Mouse (Mus musculus) CH12.LX (cell line): ENCODE data around the gene Smpd3. TPM values are rescaled to one million over a fixed set of nuclear protein-coding genes. Genes with fewer than 3 reads are reported as not detected.
A peak's percentile ranks its signal among the peaks of the same experiment; 100 is the strongest.

Experiments used
- DNase-seq: peaks from one replicate; pipeline ENCODE4 v3.0.0-alpha.2; 2013; ENCODE audit errors: extremely low read depth
- H3K27ac ChIP-seq: 2 replicates; pipeline ENCODE4 v1.5.1; 2012; ENCODE audit warnings: low read depth, mild to moderate bottlenecking, control low read depth, moderate library complexity; ENCODE audit not compliant: insufficient read depth
- H3K27me3 ChIP-seq: replicated peaks from 2 replicates; pipeline ENCODE3; 2012; ENCODE audit warnings: inconsistent platforms
- H3K36me3 ChIP-seq, 2 experiments: replicated peaks in 1 of 2; 2 replicates each; pipeline versions ENCODE3 to v1.6.1; 2012; ENCODE audit warnings: inconsistent platforms in 1 of 2, low read length in 1 of 2, mild to moderate bottlenecking in 1 of 2, mixed read lengths in 1 of 2, moderate library complexity in 1 of 2; ENCODE audit not compliant: control insufficient read depth in 1 of 2, insufficient read depth in 1 of 2
- H3K4me1 ChIP-seq, 2 experiments: 2 replicates each; pipeline ENCODE4 v1.6.1; 2012; ENCODE audit warnings: inconsistent platforms in 1 of 2, moderate library complexity in 1 of 2; ENCODE audit not compliant: insufficient read depth in 2 of 2, control insufficient read depth in 1 of 2
- H3K4me2 ChIP-seq: 2 replicates; pipeline ENCODE4 v1.6.1; 2012; ENCODE audit warnings: low read depth, mild to moderate bottlenecking, control low read depth; ENCODE audit not compliant: poor library complexity, insufficient read depth, severe bottlenecking
- H3K4me3 ChIP-seq, 3 experiments: fragments of 150-350 bp in 1 of 3; sonication (generic) in 1 of 3; replicated peaks in 1 of 3; 2 replicates each; pipeline versions ENCODE3 to v1.5.1; 2011 to 2012; ENCODE audit warnings: low read depth in 2 of 3, low read length in 2 of 3, mild to moderate bottlenecking in 2 of 3, moderate library complexity in 2 of 3, control low read depth in 1 of 3, improper control_type of control experiment in 1 of 3, inconsistent platforms in 1 of 3, mixed read lengths in 1 of 3; ENCODE audit not compliant: poor library complexity in 1 of 3
- H3K79me2 ChIP-seq: replicated peaks from 2 replicates; pipeline ENCODE4 v1.6.1; 2012; ENCODE audit warnings: mild to moderate bottlenecking, moderate library complexity; ENCODE audit not compliant: control insufficient read depth, poor library complexity, insufficient read depth, severe bottlenecking; ENCODE audit errors: extremely low read depth
- H3K9ac ChIP-seq: 2 replicates; pipeline ENCODE4 v1.6.1; 2012; ENCODE audit warnings: low read depth, mild to moderate bottlenecking, control low read depth, moderate library complexity; ENCODE audit not compliant: insufficient read depth
- H3K9me3 ChIP-seq: replicated peaks from 2 replicates; pipeline ENCODE3; 2012; ENCODE audit warnings: low read length, inconsistent platforms, mixed read lengths
- BHLHE40 ChIP-seq: IDR thresholded peaks from 2 replicates; pipeline ENCODE4 v1.6.1; 2011; ENCODE audit warnings: mild to moderate bottlenecking, low read depth, low read length, improper control_type of control experiment
- CHD1 ChIP-seq: IDR thresholded peaks from 2 replicates; pipeline ENCODE4 v1.6.1; 2012; ENCODE audit warnings: low read depth, low read length, improper control_type of control experiment, inconsistent platforms
- CHD2 ChIP-seq: IDR thresholded peaks from 2 replicates; pipeline ENCODE4 v1.6.1; 2011; ENCODE audit warnings: low read length, improper control_type of control experiment
- E2F4 ChIP-seq: IDR thresholded peaks from 2 replicates; pipeline ENCODE4 v1.6.1; 2011; ENCODE audit warnings: low read depth, low read length, improper control_type of control experiment; ENCODE audit not compliant: insufficient replicate concordance
- EP300 ChIP-seq: IDR thresholded peaks from 2 replicates; pipeline ENCODE4 v1.6.1; 2011; ENCODE audit warnings: low read length, improper control_type of control experiment
- ETS1 ChIP-seq: conservative IDR thresholded peaks from 2 replicates; pipeline ENCODE4 v1.6.1; 2012; ENCODE audit warnings: low read depth, mild to moderate bottlenecking, inconsistent platforms, low read length, improper control_type of control experiment, moderate library complexity
- GABPA ChIP-seq: IDR thresholded peaks from 2 replicates; pipeline ENCODE4 v1.6.1; 2012; ENCODE audit warnings: low read depth, low read length, improper control_type of control experiment, inconsistent platforms; ENCODE audit not compliant: insufficient replicate concordance
- HCFC1 ChIP-seq: IDR thresholded peaks from 2 replicates; pipeline ENCODE4 v1.6.1; 2012; ENCODE audit warnings: low read depth, mild to moderate bottlenecking, inconsistent platforms, low read length, improper control_type of control experiment
- JUND ChIP-seq: conservative IDR thresholded peaks from 2 replicates; pipeline ENCODE4 v1.6.1; 2011; ENCODE audit warnings: low read depth, low read length, improper control_type of control experiment
- KAT2A ChIP-seq: IDR thresholded peaks from 2 replicates; pipeline ENCODE4 v1.6.1; 2012; ENCODE audit warnings: low read length, improper control_type of control experiment, inconsistent platforms; ENCODE audit not compliant: insufficient replicate concordance
- MAFK ChIP-seq: IDR thresholded peaks from 2 replicates; pipeline ENCODE4 v1.6.1; 2011; ENCODE audit warnings: low read length, improper control_type of control experiment; ENCODE audit not compliant: insufficient replicate concordance
- MAX ChIP-seq: IDR thresholded peaks from 2 replicates; pipeline ENCODE4 v1.6.1; 2011; ENCODE audit warnings: low read length, improper control_type of control experiment
- MAZ ChIP-seq: IDR thresholded peaks from 2 replicates; pipeline ENCODE4 v1.6.1; 2012; ENCODE audit warnings: low read depth, mild to moderate bottlenecking, inconsistent platforms, low read length, improper control_type of control experiment, moderate library complexity
- MXI1 ChIP-seq: IDR thresholded peaks from 2 replicates; pipeline ENCODE4 v1.6.1; 2011; ENCODE audit warnings: mild to moderate bottlenecking, low read depth, low read length, improper control_type of control experiment
- MYC ChIP-seq: IDR thresholded peaks from 2 replicates; pipeline ENCODE4 v1.6.1; 2011; ENCODE audit warnings: low read depth, mild to moderate bottlenecking, improper control_type of control experiment, low read length
- NELFE ChIP-seq: IDR thresholded peaks from 2 replicates; pipeline ENCODE4 v1.6.1; 2011; ENCODE audit warnings: low read depth, low read length, improper control_type of control experiment
- POLR2AphosphoS2 ChIP-seq: IDR thresholded peaks from 2 replicates; pipeline ENCODE4 v1.6.1; 2011; ENCODE audit warnings: low read depth, low read length, improper control_type of control experiment
- RAD21 ChIP-seq: IDR thresholded peaks from 2 replicates; pipeline ENCODE4 v1.6.1; 2011; ENCODE audit warnings: low read depth, mild to moderate bottlenecking, low read length, improper control_type of control experiment, moderate library complexity
- TCF12 ChIP-seq: IDR thresholded peaks from 2 replicates; pipeline ENCODE4 v1.6.1; 2014; ENCODE audit warnings: low read depth, mild to moderate bottlenecking, inconsistent platforms, low read length, improper control_type of control experiment
- UBTF ChIP-seq: IDR thresholded peaks from 2 replicates; pipeline ENCODE4 v1.6.1; 2012; ENCODE audit warnings: low read depth, mild to moderate bottlenecking, inconsistent platforms, low read length, improper control_type of control experiment, moderate library complexity
- USF1 ChIP-seq: IDR thresholded peaks from 2 replicates; pipeline ENCODE4 v1.6.1; 2014; ENCODE audit warnings: low read depth, mild to moderate bottlenecking, inconsistent platforms, low read length, improper control_type of control experiment
- ZC3H11A ChIP-seq: IDR thresholded peaks from 2 replicates; pipeline ENCODE4 v1.6.1; 2012; ENCODE audit warnings: low read depth, mild to moderate bottlenecking, inconsistent platforms, low read length, improper control_type of control experiment
- ZKSCAN1 ChIP-seq: IDR thresholded peaks from 2 replicates; pipeline ENCODE4 v1.6.1; 2012; ENCODE audit warnings: low read depth, inconsistent platforms, low read length, improper control_type of control experiment, borderline replicate concordance
- ZNF384 ChIP-seq: IDR thresholded peaks from 2 replicates; pipeline ENCODE4 v1.6.1; 2012; ENCODE audit warnings: low read depth, low read length, improper control_type of control experiment, inconsistent platforms
- dilution Hi-C: fragments of 300-500 bp; cut with MboI; formaldehyde crosslinking; loops from 2 replicates; pipeline ENCODE4 v1.14.3; 2020; ENCODE audit warnings: low sequenced_read_pairs; ENCODE audit not compliant: extremely low pct_unique_long_range_greater_than_20kb, extremely low pct_ligation_motif_present
- in situ Hi-C: fragments of 300-500 bp; cut with MboI; formaldehyde crosslinking; loops from 3 replicates; pipeline ENCODE4 v1.14.3; 2019; ENCODE audit warnings: low sequenced_read_pairs, low pct_ligation_motif_present, low pct_unique_long_range_greater_than_20kb, mixed read lengths
- polyA plus RNA-seq: library from polyadenylated mRNA; unstranded; fragments of >175 nt; gene quantifications from 2 replicates; pipeline ENCODE4 v1.2.1, GENCODE M21; 2012; ENCODE audit warnings: low read depth; ENCODE audit not compliant: insufficient read length
- total RNA-seq, 2 experiments: library from RNA; depleted of rRNA; stranded (reverse); fragments of 300-350 nt in 1 of 2; fragments of >200 nt in 1 of 2; gene quantifications; 2 replicates each; pipeline ENCODE4 v1.2.3; 2012 to 2014

Smpd3 gene
- total and polyA plus RNA-seq, 3 experiments, result 0.16 to 0.25 (median 0.19) TPM

DNA sequence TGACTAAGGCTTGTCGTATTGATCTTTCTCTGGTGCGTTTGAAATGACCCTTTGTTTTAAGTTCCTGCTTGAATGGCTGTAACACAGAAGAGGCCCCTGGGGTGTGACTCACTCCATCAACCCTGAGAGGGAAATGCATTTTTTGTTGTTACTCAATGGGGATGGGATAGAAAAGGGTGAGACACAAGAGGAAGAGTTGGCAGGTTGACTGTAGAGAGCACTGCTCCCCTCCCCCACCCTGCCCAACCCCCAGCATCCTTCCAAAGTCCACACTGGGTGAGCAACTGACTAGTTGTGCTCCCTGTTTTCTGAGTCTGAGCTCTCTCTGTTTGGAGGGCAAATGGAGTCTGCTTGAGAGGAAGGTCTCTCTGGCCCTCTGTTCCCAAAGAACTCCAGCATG lies 50.3 kb downstream of the Smpd3 start:
- no peak overlapping the region for H3K4me2 ChIP-seq
- no peak overlapping the region for H3K4me3 ChIP-seq
- no peaks in the 10 kb centered on the region for H3K9me3 ChIP-seq
- H3K27ac ChIP-seq, result no peak overlapping the region
- no peak overlapping the region for H3K9ac ChIP-seq
- H3K4me1 ChIP-seq, result peaks cover 0 to 6% of the 10 kb centered on the region in 2 experiments; a peak in 2 of 4 replicates
- in situ Hi-C loops (no loop called here), dilution Hi-C loops (no loop called here)
- H3K79me2 ChIP-seq, result no peaks in the 10 kb centered on the region
- no peak for DNase-seq
- H3K36me3 ChIP-seq, result no peaks in the 10 kb centered on the region
- H3K27me3 ChIP-seq, result peaks cover 33% of the 10 kb centered on the region
- TF ChIP-seq MAFK, result no peak
- TF ChIP-seq HCFC1, result no peak
- no peak for TF ChIP-seq KAT2A
- no peak for TF ChIP-seq CHD1
- TF ChIP-seq ZNF384, result no peak
- peak; percentile 64 for TF ChIP-seq CHD2

GRCm38 (mm10) chr8:106280844-106281243 lies 56.9 kb downstream of the Smpd3 start:
- Histone ChIP-seq H3K27ac (no peak overlapping the region), H3K4me2 (no peak overlapping the region), H3K9me3 (no peaks in the 10 kb centered on the region), H3K27me3 (peaks cover 20% of the 10 kb centered on the region), H3K9ac (no peak overlapping the region), H3K36me3 (no peaks in the 10 kb centered on the region), H3K79me2 (no peaks in the 10 kb centered on the region), H3K4me3 (no peak overlapping the region), H3K4me1 (no peaks in the 10 kb centered on the region)
- DNase-seq, result no peak
- dilution Hi-C loops (no loop called here), in situ Hi-C loops (no loop called here)
- TF ChIP-seq JUND (no peak), EP300 (no peak), MAX (no peak), BHLHE40 (no peak), TCF12 (no peak), MYC (no peak), ZNF384 (no peak), MAZ (no peak), CHD2 (no peak), MXI1 (no peak), NELFE (no peak), HCFC1 (no peak), POLR2AphosphoS2 (no peak)

DNA sequence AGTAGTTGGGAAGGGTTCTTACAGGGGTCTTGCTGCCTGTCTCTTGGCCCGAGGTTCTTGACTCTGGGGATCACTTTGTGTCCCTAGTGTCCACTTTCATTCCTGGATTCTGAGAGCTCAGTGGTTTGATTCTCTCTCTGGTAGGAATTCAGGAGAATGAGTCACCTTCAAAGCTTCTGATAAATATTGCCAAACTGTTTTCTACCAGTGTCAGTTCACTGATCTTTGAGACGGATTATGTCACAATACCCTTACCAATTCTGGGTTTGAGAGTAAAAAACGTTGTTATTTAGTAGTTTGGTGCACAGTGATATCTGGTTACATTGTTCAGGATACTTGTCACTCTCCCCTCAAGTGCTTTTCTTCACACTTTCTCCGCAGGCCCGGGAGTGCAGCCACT lies 57.6 kb downstream of the Smpd3 start:
- Histone ChIP-seq H3K27ac (no peak overlapping the region), H3K27me3 (peaks cover 16% of the 10 kb centered on the region), H3K4me1 (no peaks in the 10 kb centered on the region), H3K36me3 (no peaks in the 10 kb centered on the region), H3K4me3 (no peak overlapping the region), H3K4me2 (no peak overlapping the region), H3K9ac (no peak overlapping the region), H3K79me2 (no peaks in the 10 kb centered on the region), H3K9me3 (no peaks in the 10 kb centered on the region)
- in situ Hi-C loops, result no loop called here
- dilution Hi-C loops, result no loop called here
- no peak for DNase-seq
- TF ChIP-seq ZKSCAN1 (no peak), NELFE (no peak), MXI1 (no peak), ZNF384 (no peak), KAT2A (no peak), RAD21 (no peak), MAFK (no peak), UBTF (no peak), E2F4 (no peak), POLR2AphosphoS2 (no peak), MAZ (no peak), USF1 (no peak), ETS1 (no peak), CHD1 (no peak), ZC3H11A (no peak), GABPA (no peak), JUND (no peak)
